Mouse (Mus musculus): Measurements from ENCODE around the gene Tcl1b5. TPM values are rescaled to one million over a fixed set of nuclear protein-coding genes. Genes with fewer than 3 reads are reported as not detected.
"Not testable (repeated sequence)": the region's sequence is repeated elsewhere in the genome, so short reads cannot be mapped to it uniquely, and the experiment has no call there.

Tcl1b5 gene
- polyA plus RNA-seq, 1 experiment from 2014 or later = not detected

DNA sequence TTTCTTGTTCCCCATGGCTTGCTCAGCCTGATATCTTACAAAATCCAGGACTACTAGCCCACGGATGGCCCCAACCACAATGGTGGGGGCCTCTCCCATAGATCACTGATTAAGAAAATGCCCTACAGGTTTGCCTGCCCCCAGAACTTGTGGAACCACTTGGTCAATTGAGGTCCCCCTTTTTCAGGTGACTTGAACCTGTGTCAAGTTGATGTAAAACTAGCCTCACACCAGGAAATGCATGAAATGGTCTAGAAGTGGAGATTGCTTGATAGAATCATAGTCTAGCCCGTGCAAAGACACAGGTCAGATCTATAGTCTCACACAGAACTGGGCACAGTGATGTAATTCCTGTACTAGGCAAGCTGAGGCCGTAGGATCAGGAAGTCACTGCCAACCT lies 30.4 kb upstream of the Tcl1b5 start, which contains the start of gene Tcl1b2:
Gene Tcl1b2, plus strand, starts transcription at position 301 of the 400 bp plus-strand sequence.
- Histone ChIP-seq H3K36me3 (ENCODE audit: control insufficient read depth, insufficient read depth, low read length) (no peaks in the 10 kb centered on the region), H3K9ac (replicated peaks; ENCODE audit: low read length) (no peak within 1 kb of the TSS), H3K4me3 (replicated peaks; ENCODE audit: low read depth, low read length) (no peak within 1 kb of the TSS), H3K4me1 (ENCODE audit: control insufficient read depth, insufficient read depth, low read length) (no peaks in the 10 kb centered on the region), H3K27me3 (ENCODE audit: control insufficient read depth, insufficient read depth, low read length) (no peaks in the 10 kb centered on the region), H3K9me3 (ENCODE audit: control insufficient read depth, low read length) (no peaks in the 10 kb centered on the region), H3K4me2 (ENCODE audit: low read length) (no peak within 1 kb of the TSS), H3K27ac (replicated peaks; ENCODE audit: low read depth, low read length) (no peak within 1 kb of the TSS)
- DNase-seq = no peak
- WGBS = 87% methylated on average over 3 of the region's 3 CpGs
- no peak for ATAC-seq (ENCODE audit: low FRiP score, low TSS enrichment)

DNA sequence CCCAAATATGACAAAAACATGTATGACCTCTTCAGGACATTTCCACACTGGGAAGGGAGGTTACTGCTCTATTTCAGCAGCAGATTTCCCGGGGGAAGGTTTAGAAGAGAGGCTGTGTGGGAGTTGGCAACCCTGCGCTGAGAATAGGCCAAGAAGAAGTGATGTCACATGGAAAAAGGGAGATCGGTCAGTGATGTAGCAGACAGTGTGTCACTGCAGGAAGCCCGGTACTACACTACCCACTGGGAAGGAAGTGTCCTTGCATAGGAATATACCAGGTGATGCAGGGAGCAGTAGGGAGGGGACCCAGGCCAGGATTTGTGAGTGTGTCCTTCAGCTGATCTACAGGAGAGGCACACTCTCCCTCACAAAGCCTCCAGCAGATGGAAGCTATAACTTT lies 20.9 kb upstream of the Tcl1b5 start:
- ATAC-seq (ENCODE audit: low FRiP score, low TSS enrichment); H3K9me3 ChIP-seq (ENCODE audit: control insufficient read depth, low read length); H3K9ac ChIP-seq (replicated peaks; ENCODE audit: low read length); H3K4me3 ChIP-seq (replicated peaks; ENCODE audit: low read depth, low read length); H3K4me2 ChIP-seq (ENCODE audit: low read length); H3K36me3 ChIP-seq (ENCODE audit: control insufficient read depth, insufficient read depth, low read length); H3K27me3 ChIP-seq (ENCODE audit: control insufficient read depth, insufficient read depth, low read length); H3K27ac ChIP-seq (replicated peaks; ENCODE audit: low read depth, low read length); H3K4me1 ChIP-seq (ENCODE audit: control insufficient read depth, insufficient read depth, low read length); DNase-seq: not testable (repeated sequence)
- WGBS = 84% methylated on average over 4 of the region's 4 CpGs

DNA sequence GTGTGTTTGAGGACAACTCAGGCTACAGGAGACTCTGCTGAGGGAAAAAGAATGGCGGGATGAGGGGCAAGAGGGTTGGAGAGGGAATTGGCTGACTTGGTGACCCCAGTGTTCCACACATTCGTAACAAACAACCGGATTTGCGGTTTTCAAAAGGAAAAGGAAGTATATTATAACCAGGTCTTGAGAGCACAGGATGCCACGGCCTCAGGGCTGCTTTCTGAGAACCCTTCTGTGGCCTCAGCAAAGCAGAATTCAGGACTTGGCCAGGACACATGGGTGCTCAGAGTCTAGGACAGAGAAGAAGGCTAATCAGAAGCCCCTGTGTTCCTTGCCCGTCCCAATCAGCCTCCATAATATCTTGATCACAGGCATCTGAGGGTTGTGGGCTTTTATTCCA lies 17.3 kb upstream of the Tcl1b5 start:
- no peak for ATAC-seq (ENCODE audit: low FRiP score, low TSS enrichment)
- no peaks in the 10 kb centered on the region for H3K36me3 ChIP-seq (ENCODE audit: control insufficient read depth, insufficient read depth, low read length)
- H3K27ac ChIP-seq (replicated peaks; ENCODE audit: low read depth, low read length) = no peak overlapping the region
- H3K4me2 ChIP-seq (ENCODE audit: low read length) = no peak overlapping the region
- no peak overlapping the region for H3K4me3 ChIP-seq (replicated peaks; ENCODE audit: low read depth, low read length)
- no peaks in the 10 kb centered on the region for H3K9me3 ChIP-seq (ENCODE audit: control insufficient read depth, low read length)
- H3K9ac ChIP-seq (replicated peaks; ENCODE audit: low read length) = no peak overlapping the region
- 88% methylated on average over 6 of the region's 6 CpGs for WGBS
- H3K27me3 ChIP-seq (ENCODE audit: control insufficient read depth, insufficient read depth, low read length) = no peaks in the 10 kb centered on the region
- no peak for DNase-seq
- H3K4me1 ChIP-seq (ENCODE audit: control insufficient read depth, insufficient read depth, low read length) = no peaks in the 10 kb centered on the region

DNA sequence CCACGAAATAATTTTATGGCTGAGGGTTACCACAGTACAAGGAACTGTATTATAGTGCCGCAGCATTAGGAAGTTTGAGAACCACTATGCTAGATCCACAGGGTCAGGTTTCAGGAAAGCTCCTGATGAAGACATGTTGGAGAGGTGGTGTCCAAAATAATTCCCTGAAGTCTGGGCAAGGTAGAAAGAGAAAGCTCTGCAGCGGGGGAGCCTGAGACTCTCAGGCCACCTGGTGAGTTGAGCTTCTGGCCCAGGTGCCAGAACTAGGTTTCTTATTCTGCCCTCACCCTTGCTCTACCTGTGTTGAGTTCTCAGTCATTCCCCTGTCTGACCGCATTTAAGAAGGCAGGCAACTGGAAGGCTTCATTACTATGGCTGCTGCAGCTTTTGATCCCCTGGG lies 16.8 kb upstream of the Tcl1b5 start, which contains the start of gene Tcl1b1:
Gene Tcl1b1, plus strand, starts transcription at position 301 of the 400 bp plus-strand sequence.
- WGBS = 80% methylated on average over 4 of the region's 4 CpGs
- DNase-seq = no peak
- no peak within 1 kb of the TSS for H3K9ac ChIP-seq (replicated peaks; ENCODE audit: low read length)

DNA sequence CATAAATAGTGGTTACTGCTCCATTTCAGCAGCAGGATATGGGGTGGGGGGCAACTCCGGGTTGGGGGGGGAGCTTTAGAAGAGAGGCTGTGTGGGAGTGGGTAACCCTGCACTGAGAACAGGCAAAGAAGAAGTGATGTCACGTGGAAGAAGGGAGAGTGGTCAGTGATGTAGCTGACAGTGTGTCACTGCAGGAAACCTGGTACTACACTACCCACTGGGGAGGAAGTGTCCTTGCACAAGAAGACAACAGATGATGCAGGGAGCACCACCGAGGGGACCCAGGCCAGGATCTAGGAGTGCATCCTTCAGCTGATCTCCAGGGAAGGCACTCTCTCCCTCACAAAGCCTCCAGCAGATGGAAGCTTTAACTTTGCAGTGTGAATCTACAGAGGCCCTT lies 9.4 kb upstream of the Tcl1b5 start:
- DNase-seq (no peak), ATAC-seq (ENCODE audit: low FRiP score, low TSS enrichment) (no peak)
- WGBS = 77% methylated on average over 3 of the region's 3 CpGs

More for the DNA sequence above, 16.8 kb upstream of the Tcl1b5 start, which contains the start of gene Tcl1b1:
- H3K36me3 ChIP-seq (ENCODE audit: control insufficient read depth, insufficient read depth, low read length) = no peaks in the 10 kb centered on the region
- H3K4me1 ChIP-seq (ENCODE audit: control insufficient read depth, insufficient read depth, low read length) = no peaks in the 10 kb centered on the region
- H3K9me3 ChIP-seq (ENCODE audit: control insufficient read depth, low read length) = no peaks in the 10 kb centered on the region
- no peak within 1 kb of the TSS for H3K4me3 ChIP-seq (replicated peaks; ENCODE audit: low read depth, low read length)
- H3K27ac ChIP-seq (replicated peaks; ENCODE audit: low read depth, low read length) = no peak within 1 kb of the TSS
- no peak for ATAC-seq (ENCODE audit: low FRiP score, low TSS enrichment)
- no peaks in the 10 kb centered on the region for H3K27me3 ChIP-seq (ENCODE audit: control insufficient read depth, insufficient read depth, low read length)
- H3K4me2 ChIP-seq (ENCODE audit: low read length) = no peak within 1 kb of the TSS

DNA sequence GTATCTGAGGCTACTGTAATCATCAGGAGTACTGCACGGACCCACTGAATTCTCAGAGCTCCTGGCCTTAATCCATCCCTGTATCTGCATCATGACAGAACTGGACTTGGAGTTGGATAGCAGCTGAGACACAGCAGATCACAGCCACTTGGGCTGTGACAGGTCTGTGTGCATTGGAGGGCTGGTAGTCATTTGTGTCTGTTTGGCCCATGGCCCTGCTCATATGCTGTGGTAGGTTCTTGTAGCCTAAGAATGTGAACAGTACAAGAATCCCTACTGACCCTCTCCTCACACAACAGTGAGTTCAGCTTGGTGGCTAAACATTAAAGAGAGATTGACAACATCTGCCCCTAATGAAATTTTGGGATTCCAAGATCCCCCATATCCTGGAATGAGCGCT lies 2.8 kb upstream of the Tcl1b5 start:
- ATAC-seq (ENCODE audit: low FRiP score, low TSS enrichment) (no peak), DNase-seq (no peak)
- Histone ChIP-seq H3K4me2 (ENCODE audit: low read length) (no peak overlapping the region), H3K4me1 (ENCODE audit: control insufficient read depth, insufficient read depth, low read length) (no peaks in the 10 kb centered on the region), H3K27me3 (ENCODE audit: control insufficient read depth, insufficient read depth, low read length) (no peaks in the 10 kb centered on the region), H3K27ac (replicated peaks; ENCODE audit: low read depth, low read length) (no peak overlapping the region), H3K9me3 (ENCODE audit: control insufficient read depth, low read length) (no peaks in the 10 kb centered on the region), H3K4me3 (replicated peaks; ENCODE audit: low read depth, low read length) (no peak overlapping the region), H3K9ac (replicated peaks; ENCODE audit: low read length) (no peak overlapping the region), H3K36me3 (ENCODE audit: control insufficient read depth, insufficient read depth, low read length) (no peaks in the 10 kb centered on the region)
- 89% methylated on average over 2 of the region's 2 CpGs for WGBS

More for the DNA sequence above, 9.4 kb upstream of the Tcl1b5 start:
- no peaks in the 10 kb centered on the region for H3K27me3 ChIP-seq (ENCODE audit: control insufficient read depth, insufficient read depth, low read length)
- no peak overlapping the region for H3K4me3 ChIP-seq (replicated peaks; ENCODE audit: low read depth, low read length)
- H3K27ac ChIP-seq (replicated peaks; ENCODE audit: low read depth, low read length) = no peak overlapping the region
- no peak overlapping the region for H3K4me2 ChIP-seq (ENCODE audit: low read length)
- H3K36me3 ChIP-seq (ENCODE audit: control insufficient read depth, insufficient read depth, low read length) = no peaks in the 10 kb centered on the region
- H3K9me3 ChIP-seq (ENCODE audit: control insufficient read depth, low read length) = no peaks in the 10 kb centered on the region
- no peaks in the 10 kb centered on the region for H3K4me1 ChIP-seq (ENCODE audit: control insufficient read depth, insufficient read depth, low read length)
- H3K9ac ChIP-seq (replicated peaks; ENCODE audit: low read length) = no peak overlapping the region

DNA sequence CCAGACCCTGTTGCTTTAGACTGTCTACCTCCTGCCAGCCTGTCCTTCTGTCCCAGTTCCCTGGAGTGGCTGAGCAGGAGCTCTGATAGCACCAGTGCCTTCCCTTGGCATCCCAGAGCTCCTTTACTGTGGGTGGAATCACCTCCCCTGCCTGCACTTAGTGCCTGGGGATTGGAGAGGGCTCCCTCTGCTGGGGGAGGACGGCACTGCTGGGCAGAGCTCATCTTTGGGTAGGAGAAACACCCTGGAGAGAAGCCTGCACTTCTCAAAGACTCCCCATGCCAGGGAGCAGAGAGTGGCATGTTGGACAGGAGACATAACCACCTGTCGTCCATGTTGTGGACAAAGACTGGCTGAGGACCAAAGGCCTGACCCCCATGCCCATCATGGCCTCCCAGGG lies 1.8 kb upstream of the Tcl1b5 start:
- not testable (repeated sequence) for H3K4me2 ChIP-seq (ENCODE audit: low read length); H3K27me3 ChIP-seq (ENCODE audit: control insufficient read depth, insufficient read depth, low read length); DNase-seq; ATAC-seq (ENCODE audit: low FRiP score, low TSS enrichment); H3K4me1 ChIP-seq (ENCODE audit: control insufficient read depth, insufficient read depth, low read length); H3K27ac ChIP-seq (replicated peaks; ENCODE audit: low read depth, low read length); H3K9me3 ChIP-seq (ENCODE audit: control insufficient read depth, low read length); H3K9ac ChIP-seq (replicated peaks; ENCODE audit: low read length); H3K4me3 ChIP-seq (replicated peaks; ENCODE audit: low read depth, low read length); H3K36me3 ChIP-seq (ENCODE audit: control insufficient read depth, insufficient read depth, low read length)
- 47% methylated on average over 2 of the region's 2 CpGs for WGBS

DNA sequence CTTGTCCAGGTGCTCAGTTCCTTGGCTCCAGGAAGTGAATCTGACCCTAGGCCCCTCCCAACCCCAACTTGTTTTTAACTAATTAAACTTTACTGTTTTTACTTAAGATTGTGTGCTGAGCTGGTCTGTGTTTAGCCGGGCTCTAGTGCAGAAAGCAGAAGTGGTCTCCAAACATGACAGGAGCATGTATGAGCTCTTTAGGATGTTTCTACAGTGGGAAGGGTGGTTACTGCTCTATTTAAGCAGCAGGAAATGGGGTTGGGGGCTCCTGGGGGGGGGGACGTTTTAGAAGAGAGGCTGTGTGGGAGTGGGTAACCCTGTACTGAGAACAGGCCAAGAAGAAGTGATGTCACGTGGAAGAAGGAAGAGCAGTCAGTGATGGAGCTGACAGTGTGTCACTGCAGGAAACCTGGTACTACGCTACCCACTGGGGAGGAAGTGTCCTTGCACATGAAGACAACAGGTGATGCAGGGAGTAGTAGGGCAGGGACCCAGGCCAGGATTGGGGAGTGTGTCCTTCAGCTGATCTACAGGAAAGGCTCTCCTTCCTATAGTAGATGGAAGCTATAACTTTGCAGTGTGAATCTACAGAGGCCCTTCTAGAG lies 5.0 kb downstream of the Tcl1b5 start:
- ATAC-seq (ENCODE audit: low FRiP score, low TSS enrichment); H3K36me3 ChIP-seq (ENCODE audit: control insufficient read depth, insufficient read depth, low read length); DNase-seq; H3K9ac ChIP-seq (replicated peaks; ENCODE audit: low read length); H3K9me3 ChIP-seq (ENCODE audit: control insufficient read depth, low read length); H3K27me3 ChIP-seq (ENCODE audit: control insufficient read depth, insufficient read depth, low read length); H3K4me3 ChIP-seq (replicated peaks; ENCODE audit: low read depth, low read length); H3K4me1 ChIP-seq (ENCODE audit: control insufficient read depth, insufficient read depth, low read length); H3K27ac ChIP-seq (replicated peaks; ENCODE audit: low read depth, low read length); H3K4me2 ChIP-seq (ENCODE audit: low read length): not testable (repeated sequence)
- WGBS = 76% methylated on average over 4 of the region's 4 CpGs

DNA sequence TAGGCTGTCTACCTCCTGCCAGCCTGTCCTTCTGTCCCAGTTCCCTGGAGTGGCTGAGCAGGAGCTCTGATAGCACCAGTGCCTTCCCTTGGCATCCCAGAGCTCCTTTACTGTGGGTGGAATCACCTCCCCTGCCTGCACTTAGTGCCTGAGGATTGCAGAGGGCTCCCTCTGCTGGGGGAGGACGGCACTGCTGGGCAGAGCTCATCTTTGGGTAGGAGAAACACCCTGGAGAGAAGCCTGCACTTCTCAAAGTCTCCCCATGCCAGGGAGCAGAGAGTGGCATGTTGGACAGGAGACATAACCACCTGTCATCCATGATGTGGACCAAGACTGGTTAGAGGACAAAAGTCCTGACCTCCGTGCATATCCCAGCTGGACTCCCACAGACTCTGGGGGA lies 12.8 kb downstream of the Tcl1b5 start:
- not testable (repeated sequence) for DNase-seq; H3K9ac ChIP-seq (replicated peaks; ENCODE audit: low read length); ATAC-seq (ENCODE audit: low FRiP score, low TSS enrichment); H3K4me2 ChIP-seq (ENCODE audit: low read length); H3K4me1 ChIP-seq (ENCODE audit: control insufficient read depth, insufficient read depth, low read length); H3K4me3 ChIP-seq (replicated peaks; ENCODE audit: low read depth, low read length); H3K36me3 ChIP-seq (ENCODE audit: control insufficient read depth, insufficient read depth, low read length); H3K27me3 ChIP-seq (ENCODE audit: control insufficient read depth, insufficient read depth, low read length); H3K27ac ChIP-seq (replicated peaks; ENCODE audit: low read depth, low read length); H3K9me3 ChIP-seq (ENCODE audit: control insufficient read depth, low read length)
- 46% methylated on average over 2 of the region's 2 CpGs for WGBS
